Mouse (Mus musculus): Measurements from ENCODE around the gene Mov10.

GRCm38 (mm10) chr3:104856106-104856505, 37.7 kb upstream of the Mov10 start:
- TF ChIP-seq CTCF (IDR thresholded peaks at IDR 0.05; ENCODE audit: low read depth) (no peak), EP300 (IDR thresholded peaks at IDR 0.05; ENCODE audit: low read depth) (no peak)
